In genomic region chr19:6297641-6298040, GRCm38 (mm10) we compare ENCODE assay signal across 9 mouse cellular contexts. TPM values are rescaled to one million over a fixed set of nuclear protein-coding genes. Genes with fewer than 3 reads are reported as not detected.
DNase-seq lines count a peak whose midpoint lies in the region; ATAC-seq and TF ChIP-seq lines count a peak whose summit lies in the region.
"Had no signal": no experiment of that assay in that cellular context is flagged by ENCODE, and none has a peak within 500 bp of the region (broad histone marks: within the 10 kb centered on the region; RNA-seq: fewer than 3 reads in every experiment).

No protein-coding gene starts in this region.

- H3K9ac ChIP-seq in heart, embryonic 13.5 days: no peak overlapping the region
- H3K9ac ChIP-seq: limb, embryonic 13.5 days had no signal

- H3K9me3 ChIP-seq in heart, embryonic 13.5 days: no peaks in the 10 kb centered on the region
- H3K9me3 ChIP-seq: limb, embryonic 13.5 days had no signal

- H3K36me3 ChIP-seq in kidney, adult 2 months (ENCODE audit: control insufficient read depth, insufficient read depth, low read length): 0 out of 2 replicates have a peak, but pooled peaks cover 2% of the 10 kb centered on the region
- H3K36me3 ChIP-seq in heart, embryonic 13.5 days: peaks cover 72% of the 10 kb centered on the region

- H3K4me2 ChIP-seq in heart, embryonic 13.5 days: peak overlapping the region; percentile 47
- H3K4me2 ChIP-seq: limb, embryonic 13.5 days had no signal

- TF ChIP-seq CTCF in kidney, adult 2 months (conservative IDR thresholded peaks at IDR 0.05; ENCODE audit: insufficient read depth, insufficient read length, low read depth, low read length): no peak

- H3K4me1 ChIP-seq in kidney, adult 2 months (ENCODE audit: control insufficient read depth, insufficient read depth, low read length): peaks cover 6% of the 10 kb centered on the region; the same call in 1 of the 2 replicates
- H3K4me1 ChIP-seq in heart, embryonic 13.5 days: peaks cover 36% of the 10 kb centered on the region

- H3K27me3 ChIP-seq in kidney, adult 2 months (replicated peaks; ENCODE audit: control insufficient read depth, insufficient read depth, low read length): no peaks in the 10 kb centered on the region
- H3K27me3 ChIP-seq in heart, embryonic 13.5 days (replicated peaks): no peaks in the 10 kb centered on the region
- H3K27me3 ChIP-seq: limb, embryonic 13.5 days had no signal

- TF ChIP-seq POLR2A in kidney, adult 2 months (IDR thresholded peaks at IDR 0.05; ENCODE audit: low read depth, low read length): no peak

- H3K27ac ChIP-seq in kidney, adult 2 months (ENCODE audit: insufficient read depth, low read depth, low read length): no peak overlapping the region
- peak overlapping the region; percentile 59 for H3K27ac ChIP-seq in heart, embryonic 13.5 days (replicated peaks)
- H3K27ac ChIP-seq: limb, embryonic 13.5 days had no signal

- 66% methylated on average over 9 of the region's 9 CpGs for WGBS in kidney, adult 2 months
- WGBS in heart, embryonic 13.5 days: 76% methylated on average over 9 of the region's 9 CpGs

- peak; percentile 73 for ATAC-seq in heart, embryonic 13.5 days (ENCODE audit: extremely low read depth, insufficient number of reproducible peaks, low FRiP score, low TSS enrichment)
- ATAC-seq in megakaryocyte progenitor cell, adult 5-6 weeks (replicated peaks; ENCODE audit: poor library complexity): peak; percentile 45

- no peak overlapping the region for H3K4me3 ChIP-seq in kidney, adult 2 months (ENCODE audit: insufficient read depth, low read depth, low read length)
- H3K4me3 ChIP-seq in heart, embryonic 13.5 days: no peak overlapping the region
- H3K4me3 ChIP-seq: limb, embryonic 13.5 days had no signal

- DNase-seq in kidney, adult 2 months: peak; percentile 71
- no peak for DNase-seq in kidney, adult 9 months
- peak; percentile 95 for DNase-seq in adrenal gland, adult 2 months
- DNase-seq in right cerebral cortex, adult 18-20 months: no peak
- DNase-seq in left cerebral cortex, adult 9 months (ENCODE audit: low spot score in 2 of 2): no peak
- no peak for DNase-seq in thymus, postnatal 25 days

RNA-seq across cellular contexts. Expression of gene Cdc42bpg, which starts 8.6 kb away (rescaled TPM):
- polyA plus RNA-seq in kidney, adult 2 months (2012; rRNA removed): 26.6 and 31.1 TPM in 2 replicates
- total RNA-seq in adrenal gland, adult 2 months (2021): 10 to 100 TPM; 14.4 to 24.6 TPM
- polyA plus RNA-seq in adrenal gland, adult 2 months (2012; rRNA removed): 23.7 and 26.6 TPM in 2 replicates
- 0.45 and 0.60 TPM in 2 replicates for polyA plus RNA-seq in heart, embryonic 13.5 days (2015; fragmentation: Nextera tagmentation; extraction: Ambion mirVana)
- total RNA-seq in megakaryocyte progenitor cell, adult 5-6 weeks (2015): 1.3 and 2.0 TPM in 2 replicates
- 3.2 and 3.5 TPM in 2 replicates for total RNA-seq in megakaryocyte progenitor cell, adult 5-6 weeks (2017)

RNA-seq across cellular contexts. Expression of gene Ehd1, which starts 21.1 kb away (rescaled TPM):
- polyA plus RNA-seq in kidney, adult 2 months (2012; rRNA removed): 224 and 317 TPM in 2 replicates
- total RNA-seq in adrenal gland, adult 2 months (2021): 100 to 1,000 TPM; 129 to 133 TPM
- polyA plus RNA-seq in adrenal gland, adult 2 months (2012; rRNA removed): 470 and 474 TPM in 2 replicates
- polyA plus RNA-seq in heart, embryonic 13.5 days (2015; fragmentation: Nextera tagmentation; extraction: Ambion mirVana): 70.0 and 72.4 TPM in 2 replicates
- total RNA-seq in megakaryocyte progenitor cell, adult 5-6 weeks (2015): 11.8 and 14.4 TPM in 2 replicates
- total RNA-seq in megakaryocyte progenitor cell, adult 5-6 weeks (2017): 39.4 and 40.9 TPM in 2 replicates

RNA-seq across cellular contexts. Expression of gene Men1, which starts 37.1 kb away (rescaled TPM):
- polyA plus RNA-seq in kidney, adult 2 months (2012; rRNA removed): 49.5 and 63.2 TPM in 2 replicates
- 10 to 100 TPM; 54.6 to 54.8 TPM for total RNA-seq in adrenal gland, adult 2 months (2021)
- 71.1 and 71.2 TPM in 2 replicates for polyA plus RNA-seq in adrenal gland, adult 2 months (2012; rRNA removed)
- polyA plus RNA-seq in heart, embryonic 13.5 days (2015; fragmentation: Nextera tagmentation; extraction: Ambion mirVana): 46.9 and 48.1 TPM in 2 replicates
- 22.9 and 23.6 TPM in 2 replicates for total RNA-seq in megakaryocyte progenitor cell, adult 5-6 weeks (2015)
- total RNA-seq in megakaryocyte progenitor cell, adult 5-6 weeks (2017): 27.2 and 27.9 TPM in 2 replicates

RNA-seq across cellular contexts. Expression of gene Map4k2, which starts 43.3 kb away (rescaled TPM):
- 92.3 and 145 TPM in 2 replicates for polyA plus RNA-seq in kidney, adult 2 months (2012; rRNA removed)
- total RNA-seq in adrenal gland, adult 2 months (2021): 10 to 100 TPM; 36.1 to 38.5 TPM
- 150 and 161 TPM in 2 replicates for polyA plus RNA-seq in adrenal gland, adult 2 months (2012; rRNA removed)
- 12.5 and 13.5 TPM in 2 replicates for polyA plus RNA-seq in heart, embryonic 13.5 days (2015; fragmentation: Nextera tagmentation; extraction: Ambion mirVana)
- total RNA-seq in megakaryocyte progenitor cell, adult 5-6 weeks (2015): 15.8 and 16.3 TPM in 2 replicates
- 30.5 and 45.4 TPM in 2 replicates for total RNA-seq in megakaryocyte progenitor cell, adult 5-6 weeks (2017)

RNA-seq across cellular contexts. Expression of gene Atg2a, which starts 56.2 kb away (rescaled TPM):
- 27.4 and 33.2 TPM in 2 replicates for polyA plus RNA-seq in kidney, adult 2 months (2012; rRNA removed)
- total RNA-seq in adrenal gland, adult 2 months (2021): 10 to 100 TPM; 31.0 to 36.0 TPM
- polyA plus RNA-seq in adrenal gland, adult 2 months (2012; rRNA removed): 105 and 108 TPM in 2 replicates
- polyA plus RNA-seq in heart, embryonic 13.5 days (2015; fragmentation: Nextera tagmentation; extraction: Ambion mirVana): 6.5 and 7.1 TPM in 2 replicates
- 9.2 and 9.4 TPM in 2 replicates for total RNA-seq in megakaryocyte progenitor cell, adult 5-6 weeks (2015)
- 6.4 and 8.1 TPM in 2 replicates for total RNA-seq in megakaryocyte progenitor cell, adult 5-6 weeks (2017)

Comparison
In these comparisons a context has a peak if more than half of its experiments do, and no peak if none do; other contexts are left out.
1. DNase-seq: peak in kidney, adult 2 months (single experiment) and adrenal gland, adult 2 months (single experiment); none in kidney, adult 9 months (single experiment), right cerebral cortex, adult 18-20 months (single experiment), left cerebral cortex, adult 9 months (0 of 2) and thymus, postnatal 25 days (single experiment).
2. RNA of gene Cdc42bpg, which starts 8.6 kb away (polyA plus RNA-seq): 26.6 to 31.1 TPM in kidney, adult 2 months and 23.7 to 26.6 TPM in adrenal gland, adult 2 months; 0.45 to 0.60 TPM in heart, embryonic 13.5 days; every median in the first group is over 10 times any median in the second.